Mouse (Mus musculus): ENCODE measurements around the gene Mapk8. TPM values are rescaled to one million over a fixed set of nuclear protein-coding genes. Genes with fewer than 3 reads are reported as not detected.
"Not testable (repeated sequence)": the region's sequence is repeated elsewhere in the genome, so short reads cannot be mapped to it uniquely, and the experiment has no call there.

Mapk8 gene
- total and polyA plus RNA-seq, 2 experiments from 2014 or later: 30.6 to 67.0 TPM

GRCm38 (mm10) chr14:33445962-33446361, 996 bp downstream of the Mapk8 start:
- Histone ChIP-seq H3K4me3 (ENCODE audit: low read length) (peak overlapping the region; percentile 96), H3K4me2 (ENCODE audit: low read depth, low read length) (peak overlapping the region; percentile 76), H3K36me3 (ENCODE audit: insufficient read depth, low read length) (no peaks in the 10 kb centered on the region), H3K27ac (no peak overlapping the region), H3K4me1 (ENCODE audit: insufficient read depth, low read length) (peaks cover 12% of the 10 kb centered on the region; the same call in 1 of the 2 replicates), H3K27me3 (ENCODE audit: insufficient read depth, low read length) (no peaks in the 10 kb centered on the region), H3K9ac (replicated peaks; ENCODE audit: low read length) (peak overlapping the region; percentile 91), H3K9me3 (ENCODE audit: low read length) (no peaks in the 10 kb centered on the region)
- no peak for TF ChIP-seq CTCF (IDR thresholded peaks at IDR 0.05; ENCODE audit: low read depth)
- 27% methylated on average over 3 of the region's 3 CpGs for WGBS
- ATAC-seq: no peak
- DNase-seq (ENCODE audit: low spot score): no peak

DNA sequence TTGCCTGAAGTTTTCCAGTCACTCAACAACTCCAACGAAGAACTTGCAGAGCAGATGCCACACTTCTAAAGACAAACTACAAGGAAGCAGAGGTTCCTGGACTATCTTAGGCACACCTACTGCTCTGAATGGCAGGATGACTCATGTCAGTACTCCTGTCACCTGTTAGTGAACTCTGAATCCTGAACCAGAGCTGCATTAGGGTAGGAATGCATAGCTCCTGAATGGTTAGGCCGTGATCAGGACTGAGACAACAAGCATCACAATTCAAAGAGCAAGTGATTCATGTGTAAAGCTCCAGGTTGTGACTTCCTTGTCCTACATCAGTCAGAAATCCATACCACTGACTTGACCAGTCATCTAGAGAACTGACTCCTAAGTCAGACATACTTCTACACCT, 3.2 kb downstream of the Mapk8 start:
- WGBS: 93% methylated on average over 2 of the region's 2 CpGs
- Histone ChIP-seq H3K4me2 (ENCODE audit: low read depth, low read length) (no peak overlapping the region), H3K36me3 (ENCODE audit: insufficient read depth, low read length) (no peaks in the 10 kb centered on the region), H3K9ac (replicated peaks; ENCODE audit: low read length) (no peak overlapping the region), H3K9me3 (ENCODE audit: low read length) (no peaks in the 10 kb centered on the region), H3K4me1 (ENCODE audit: insufficient read depth, low read length) (peaks cover 12% of the 10 kb centered on the region; the same call in 1 of the 2 replicates), H3K4me3 (ENCODE audit: low read length) (no peak overlapping the region), H3K27me3 (ENCODE audit: insufficient read depth, low read length) (no peaks in the 10 kb centered on the region), H3K27ac (no peak overlapping the region)
- ATAC-seq (no peak), DNase-seq (ENCODE audit: low spot score) (no peak)
- no peak for TF ChIP-seq CTCF (IDR thresholded peaks at IDR 0.05; ENCODE audit: low read depth)

GRCm38 (mm10) chr14:33432485-33432884, 14.5 kb downstream of the Mapk8 start:
- H3K9ac ChIP-seq (replicated peaks; ENCODE audit: low read length); H3K4me2 ChIP-seq (ENCODE audit: low read depth, low read length); ATAC-seq; H3K36me3 ChIP-seq (ENCODE audit: insufficient read depth, low read length); H3K4me3 ChIP-seq (ENCODE audit: low read length); DNase-seq (ENCODE audit: low spot score); H3K4me1 ChIP-seq (ENCODE audit: insufficient read depth, low read length); H3K27ac ChIP-seq; H3K27me3 ChIP-seq (ENCODE audit: insufficient read depth, low read length); H3K9me3 ChIP-seq (ENCODE audit: low read length): not testable (repeated sequence)
- WGBS: 74% methylated on average over 4 of the region's 4 CpGs

GRCm38 (mm10) chr14:33424124-33424523, 22.8 kb downstream of the Mapk8 start:
- H3K27me3 ChIP-seq (ENCODE audit: insufficient read depth, low read length): no peaks in the 10 kb centered on the region
- H3K9me3 ChIP-seq (ENCODE audit: low read length): no peaks in the 10 kb centered on the region
- no peak overlapping the region for H3K27ac ChIP-seq
- no peaks in the 10 kb centered on the region for H3K4me1 ChIP-seq (ENCODE audit: insufficient read depth, low read length)
- H3K4me2 ChIP-seq (ENCODE audit: low read depth, low read length): no peak overlapping the region
- H3K4me3 ChIP-seq (ENCODE audit: low read length): no peak overlapping the region
- no peak for TF ChIP-seq CTCF (IDR thresholded peaks at IDR 0.05; ENCODE audit: low read depth)
- DNase-seq (ENCODE audit: low spot score): no peak
- no peak overlapping the region for H3K9ac ChIP-seq (replicated peaks; ENCODE audit: low read length)
- H3K36me3 ChIP-seq (ENCODE audit: insufficient read depth, low read length): no peaks in the 10 kb centered on the region
- ATAC-seq: no peak

- ATAC-seq: no peak
- no peak for TF ChIP-seq CTCF (IDR thresholded peaks at IDR 0.05; ENCODE audit: low read depth)
Measured at GRCm38 (mm10) chr14:33423003-33423402, 24.0 kb downstream of the Mapk8 start.

GRCm38 (mm10) chr14:33418311-33418909, 28.5 kb downstream of the Mapk8 start:
- DNase-seq (ENCODE audit: low spot score) (no peak), ATAC-seq (no peak)
- no peak overlapping the region for H3K9ac ChIP-seq (replicated peaks; ENCODE audit: low read length)
- no peaks in the 10 kb centered on the region for H3K36me3 ChIP-seq (ENCODE audit: insufficient read depth, low read length)
- no peaks in the 10 kb centered on the region for H3K27me3 ChIP-seq (ENCODE audit: insufficient read depth, low read length)
- no peak for TF ChIP-seq CTCF (IDR thresholded peaks at IDR 0.05; ENCODE audit: low read depth)
- H3K4me1 ChIP-seq (ENCODE audit: insufficient read depth, low read length): no peaks in the 10 kb centered on the region
- H3K9me3 ChIP-seq (ENCODE audit: low read length): no peaks in the 10 kb centered on the region
- H3K4me3 ChIP-seq (ENCODE audit: low read length): no peak overlapping the region
- H3K4me2 ChIP-seq (ENCODE audit: low read depth, low read length): no peak overlapping the region
- 92% methylated on average over 3 of the region's 3 CpGs for WGBS
- no peak overlapping the region for H3K27ac ChIP-seq

More at GRCm38 (mm10) chr14:33423003-33423402, 24.0 kb downstream of the Mapk8 start:
- Histone ChIP-seq H3K4me3 (ENCODE audit: low read length) (no peak overlapping the region), H3K27me3 (ENCODE audit: insufficient read depth, low read length) (no peaks in the 10 kb centered on the region), H3K9me3 (ENCODE audit: low read length) (no peaks in the 10 kb centered on the region), H3K36me3 (ENCODE audit: insufficient read depth, low read length) (no peaks in the 10 kb centered on the region), H3K9ac (replicated peaks; ENCODE audit: low read length) (no peak overlapping the region), H3K4me2 (ENCODE audit: low read depth, low read length) (no peak overlapping the region), H3K27ac (no peak overlapping the region), H3K4me1 (ENCODE audit: insufficient read depth, low read length) (no peaks in the 10 kb centered on the region)
- DNase-seq (ENCODE audit: low spot score): no peak
- WGBS: 89% methylated on average over 1 of the region's 1 CpGs

GRCm38 (mm10) chr14:33415746-33416145, 31.2 kb downstream of the Mapk8 start:
- DNase-seq (ENCODE audit: low spot score): no peak
- Histone ChIP-seq H3K36me3 (ENCODE audit: insufficient read depth, low read length) (no peaks in the 10 kb centered on the region), H3K9ac (replicated peaks; ENCODE audit: low read length) (no peak overlapping the region), H3K9me3 (ENCODE audit: low read length) (no peaks in the 10 kb centered on the region), H3K27ac (no peak overlapping the region), H3K4me3 (ENCODE audit: low read length) (no peak overlapping the region), H3K27me3 (ENCODE audit: insufficient read depth, low read length) (no peaks in the 10 kb centered on the region), H3K4me1 (ENCODE audit: insufficient read depth, low read length) (no peaks in the 10 kb centered on the region), H3K4me2 (ENCODE audit: low read depth, low read length) (no peak overlapping the region)
- TF ChIP-seq CTCF (IDR thresholded peaks at IDR 0.05; ENCODE audit: low read depth): no peak
- no peak for ATAC-seq
- WGBS: 87% methylated on average over 1 of the region's 1 CpGs
